Mouse (Mus musculus): ENCODE data around the gene E130309D02Rik. TPM values are rescaled to one million over a fixed set of nuclear protein-coding genes. Genes with fewer than 3 reads are reported as not detected.
A peak's percentile ranks its signal among the peaks of the same experiment; 100 is the strongest.

The E130309D02Rik gene
- polyA plus RNA-seq, 1 experiment from 2014 or later, result 50.0 TPM

DNA sequence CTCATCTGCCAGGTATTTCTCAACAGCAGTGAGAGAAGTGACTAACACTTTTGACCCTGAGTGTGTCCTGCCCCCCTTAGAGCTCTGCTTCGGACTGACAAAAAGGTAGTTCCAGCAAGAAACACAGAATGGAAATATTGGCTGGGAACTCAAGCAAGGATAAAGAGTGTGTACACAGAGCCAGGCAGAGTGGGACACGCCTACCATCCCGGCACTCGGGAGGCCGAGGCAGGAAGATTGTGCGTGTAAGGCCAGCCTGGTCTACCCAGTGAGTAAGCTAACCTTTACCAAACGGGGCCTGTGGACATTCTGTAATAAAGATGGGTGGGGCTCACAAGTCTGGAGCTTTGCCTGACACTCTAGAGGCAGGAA, 19.9 kb upstream of the E130309D02Rik start:
- Histone ChIP-seq H3K27me3 (peaks cover 14% of the 10 kb centered on the region; the same call in 1 of the 2 replicates), H3K4me1 (peaks cover 3% of the 10 kb centered on the region), H3K9ac (no peak overlapping the region), H3K4me2 (no peak overlapping the region), H3K36me3 (ENCODE audit: poor library complexity, severe bottlenecking) (no peaks in the 10 kb centered on the region), H3K4me3 (no peak overlapping the region), H3K9me3 (replicated peaks) (no peaks in the 10 kb centered on the region), H3K27ac (no peak overlapping the region)
- no peak for ATAC-seq
- WGBS, result 83% methylated on average over 7 of the region's 7 CpGs

DNA sequence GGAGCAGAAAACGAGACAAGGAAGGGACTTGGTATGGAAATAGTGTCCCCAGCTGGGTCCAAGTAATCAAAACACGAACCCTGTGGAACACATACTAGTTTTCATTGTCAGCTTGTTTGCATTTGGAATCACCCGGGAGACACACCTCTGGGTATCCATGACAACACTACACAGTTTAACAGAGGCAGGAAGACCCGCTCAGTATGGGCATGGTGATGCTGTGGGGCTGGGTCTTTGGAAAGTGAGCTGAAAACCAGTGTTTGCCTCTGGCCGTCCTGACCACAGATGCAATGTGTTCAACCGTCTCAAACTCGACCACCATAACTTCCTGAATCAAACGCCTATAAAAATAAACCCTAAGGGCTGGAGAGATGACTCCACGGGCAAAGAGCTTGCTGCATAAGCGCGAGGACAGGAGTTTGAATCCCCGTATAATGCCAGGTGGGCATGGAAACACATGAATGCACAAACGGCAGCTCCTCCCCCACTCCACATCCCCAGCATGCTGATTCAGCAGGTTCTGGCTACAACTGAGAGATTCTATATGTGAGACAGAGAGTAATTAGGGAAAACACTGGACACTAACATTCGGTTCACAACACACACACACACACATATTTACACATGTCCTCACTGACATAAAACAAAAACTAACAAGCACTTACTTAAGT, 19.4 kb upstream of the E130309D02Rik start:
- Histone ChIP-seq H3K27ac (no peak overlapping the region), H3K9me3 (replicated peaks) (no peaks in the 10 kb centered on the region), H3K36me3 (ENCODE audit: poor library complexity, severe bottlenecking) (no peaks in the 10 kb centered on the region), H3K27me3 (peaks cover 11% of the 10 kb centered on the region; the same call in 1 of the 2 replicates), H3K4me3 (no peak overlapping the region), H3K4me1 (peaks cover 9% of the 10 kb centered on the region), H3K4me2 (no peak overlapping the region), H3K9ac (no peak overlapping the region)
- ATAC-seq, result no peak
- 75% methylated on average over 14 of the region's 14 CpGs for WGBS

DNA sequence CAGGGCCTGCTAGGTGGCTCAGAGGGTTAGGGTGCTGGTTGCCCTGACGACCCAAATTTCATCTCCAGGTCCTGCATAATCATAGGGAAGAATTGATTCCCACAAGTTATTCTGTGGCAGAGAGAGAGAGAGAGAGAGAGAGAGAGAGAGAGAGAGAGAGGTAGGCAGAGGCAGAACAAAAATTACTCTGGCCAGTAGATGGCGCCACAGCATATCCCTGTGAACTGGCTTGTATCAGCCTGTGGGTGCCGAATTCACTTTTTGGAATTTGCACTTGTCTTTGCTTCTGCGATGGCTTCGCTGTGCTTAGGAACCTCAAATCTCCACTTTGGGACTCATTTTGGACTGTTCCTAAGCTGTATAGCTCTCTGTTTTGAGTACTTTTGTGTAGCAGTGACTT, 18.7 kb upstream of the E130309D02Rik start:
- Histone ChIP-seq H3K4me2 (no peak overlapping the region), H3K36me3 (ENCODE audit: poor library complexity, severe bottlenecking) (no peaks in the 10 kb centered on the region), H3K27ac (no peak overlapping the region), H3K4me1 (peaks cover 9% of the 10 kb centered on the region), H3K4me3 (no peak overlapping the region), H3K9me3 (replicated peaks) (no peaks in the 10 kb centered on the region), H3K27me3 (peaks cover 11% of the 10 kb centered on the region; the same call in 1 of the 2 replicates), H3K9ac (no peak overlapping the region)
- ATAC-seq, result no peak
- 14% methylated on average over 5 of the region's 5 CpGs for WGBS

DNA sequence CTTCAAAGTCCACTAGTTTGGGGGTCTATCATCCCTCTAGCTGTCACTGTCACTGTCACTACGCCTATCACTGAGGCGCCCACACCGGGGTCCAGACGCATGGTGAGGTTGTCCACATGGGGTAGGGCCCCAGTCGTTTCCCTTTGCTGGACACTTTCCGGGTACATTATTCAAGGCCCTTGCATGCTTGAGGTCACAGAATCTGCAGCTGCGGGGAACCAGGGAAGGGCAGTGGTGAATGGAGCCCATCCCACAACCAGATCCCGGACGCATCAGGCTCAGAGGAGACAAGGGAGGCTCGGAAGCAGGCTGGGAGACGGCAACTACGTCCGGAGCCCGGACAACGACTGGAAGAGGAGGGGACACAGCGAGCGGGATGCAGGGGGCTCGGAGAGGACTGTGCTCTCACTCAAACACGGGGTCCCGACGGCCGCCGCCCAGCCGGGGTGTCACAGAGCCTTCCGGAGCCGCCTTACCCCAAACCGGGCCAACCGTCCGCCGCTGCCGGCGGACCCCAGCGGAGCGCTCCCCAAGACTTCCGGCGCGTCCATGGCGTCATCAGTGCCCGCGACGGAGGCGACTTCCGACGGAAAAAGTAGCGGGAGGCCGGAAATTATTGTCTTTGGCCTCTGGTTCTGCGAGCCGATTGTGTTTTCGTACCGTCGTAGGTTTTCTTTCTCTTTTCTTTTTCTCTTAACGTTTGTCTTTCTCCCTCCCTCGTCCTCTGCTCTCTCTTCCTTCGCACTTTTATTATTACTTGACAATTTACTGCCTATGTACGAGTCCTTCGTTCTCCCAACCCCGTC, 13.7 kb upstream of the E130309D02Rik start, which contains the start of gene Zdhhc4:
Gene Zdhhc4, minus strand, starts transcription at position 567 of the 806 bp plus-strand sequence.
- 1% methylated on average over 56 of the region's 57 CpGs for WGBS
- peak within 1 kb of the TSS; percentile 93 for H3K9ac ChIP-seq
- no peaks in the 10 kb centered on the region for H3K27me3 ChIP-seq
- peaks cover 21% of the 10 kb centered on the region for H3K4me1 ChIP-seq
- H3K9me3 ChIP-seq (replicated peaks), result no peaks in the 10 kb centered on the region
- peak; percentile 87 for ATAC-seq
- peak within 1 kb of the TSS; percentile 86 for H3K4me3 ChIP-seq
- peaks cover 32% of the 10 kb centered on the region for H3K36me3 ChIP-seq (ENCODE audit: poor library complexity, severe bottlenecking)
- peak within 1 kb of the TSS; percentile 59 for H3K27ac ChIP-seq
- H3K4me2 ChIP-seq, result peak within 1 kb of the TSS; percentile 86

DNA sequence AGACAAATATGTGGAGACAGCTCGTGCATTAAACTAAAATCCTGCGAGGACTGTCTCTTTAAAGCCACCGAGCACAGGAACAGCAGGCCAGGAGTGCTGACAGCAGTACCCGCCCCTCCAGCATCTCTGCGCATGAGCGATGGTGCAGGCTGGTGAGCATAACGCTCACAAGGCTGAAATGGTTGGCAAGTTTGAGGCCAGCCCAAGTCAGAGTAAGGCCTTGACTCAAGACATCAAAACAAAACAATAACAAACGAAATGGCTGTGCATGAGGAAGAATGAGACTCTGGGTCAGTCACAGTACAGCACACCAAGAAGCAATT, 2.1 kb upstream of the E130309D02Rik start:
- Histone ChIP-seq H3K4me3 (no peak overlapping the region), H3K27me3 (no peaks in the 10 kb centered on the region), H3K27ac (no peak overlapping the region), H3K9ac (no peak overlapping the region), H3K36me3 (ENCODE audit: poor library complexity, severe bottlenecking) (peaks cover 74% of the 10 kb centered on the region), H3K9me3 (replicated peaks) (no peaks in the 10 kb centered on the region), H3K4me1 (peaks cover 18% of the 10 kb centered on the region), H3K4me2 (no peak overlapping the region)
- no peak for ATAC-seq
- WGBS, result 88% methylated on average over 8 of the region's 8 CpGs

DNA sequence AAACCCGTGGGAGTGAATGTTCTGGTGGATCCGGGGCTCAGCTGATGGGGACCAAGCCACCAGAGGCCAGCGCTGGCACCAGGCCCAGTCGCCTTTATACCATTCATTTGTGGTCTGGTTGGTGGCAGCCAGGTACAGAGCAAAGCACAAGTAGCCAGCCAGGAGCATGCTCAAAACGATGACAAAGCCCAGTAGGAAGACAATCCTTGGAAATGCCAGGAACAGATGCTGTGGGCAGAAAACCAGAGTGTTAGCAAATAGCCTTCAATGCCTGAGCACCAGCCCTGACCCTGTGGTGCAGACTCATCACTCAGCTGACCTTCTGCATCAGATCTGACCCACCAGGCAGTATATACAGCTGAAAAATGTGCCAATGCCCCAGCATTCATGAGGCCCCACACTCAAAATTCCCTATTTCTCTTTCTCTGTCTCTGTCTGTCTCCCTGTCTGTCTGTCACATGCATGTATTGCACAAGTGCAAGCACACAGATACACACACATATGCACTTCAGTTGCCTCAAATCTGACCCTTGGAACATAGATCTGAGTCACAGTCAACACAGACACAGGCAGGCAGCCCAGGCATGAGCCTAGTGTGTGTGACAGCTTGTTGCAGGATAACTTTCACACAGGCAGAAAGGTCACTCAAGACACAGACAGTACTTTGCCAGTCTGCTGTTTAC, 1.6 kb upstream of the E130309D02Rik start:
- Histone ChIP-seq H3K4me2 (no peak overlapping the region), H3K27ac (no peak overlapping the region), H3K27me3 (no peaks in the 10 kb centered on the region), H3K4me3 (no peak overlapping the region), H3K36me3 (ENCODE audit: poor library complexity, severe bottlenecking) (peaks cover 74% of the 10 kb centered on the region), H3K9me3 (replicated peaks) (no peaks in the 10 kb centered on the region), H3K4me1 (peaks cover 21% of the 10 kb centered on the region), H3K9ac (no peak overlapping the region)
- WGBS, result 87% methylated on average over 5 of the region's 5 CpGs
- ATAC-seq, result no peak

DNA sequence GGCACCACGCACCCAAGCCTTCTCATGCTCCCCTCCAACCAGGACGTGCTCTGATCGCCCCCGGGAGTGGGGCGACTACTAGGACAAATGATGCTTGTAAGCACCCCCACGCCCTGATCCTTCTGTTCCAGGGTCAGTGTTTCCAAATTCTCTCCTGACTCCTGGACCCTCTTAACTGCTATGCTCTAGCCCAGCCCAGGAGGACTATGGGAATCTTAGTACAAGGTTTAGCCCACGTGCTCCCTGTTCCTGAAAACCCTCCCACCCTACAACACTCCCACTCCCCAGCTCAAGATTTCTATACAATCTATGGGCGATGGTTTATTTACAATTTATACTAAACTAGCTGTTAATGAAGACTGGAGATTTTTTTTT, 341 bp upstream of the E130309D02Rik start:
- no peaks in the 10 kb centered on the region for H3K9me3 ChIP-seq (replicated peaks)
- no peak overlapping the region; the same call in 1 of the 2 replicates for H3K27ac ChIP-seq
- peak overlapping the region; percentile 91 for H3K4me2 ChIP-seq
- H3K4me1 ChIP-seq, result peaks cover 26% of the 10 kb centered on the region
- no peaks in the 10 kb centered on the region for H3K27me3 ChIP-seq
- 12% methylated on average over 8 of the region's 8 CpGs for WGBS
- H3K4me3 ChIP-seq, result peak overlapping the region; percentile 75
- ATAC-seq, result no peak
- H3K9ac ChIP-seq, result no peak overlapping the region
- H3K36me3 ChIP-seq (ENCODE audit: poor library complexity, severe bottlenecking), result peaks cover 75% of the 10 kb centered on the region

DNA sequence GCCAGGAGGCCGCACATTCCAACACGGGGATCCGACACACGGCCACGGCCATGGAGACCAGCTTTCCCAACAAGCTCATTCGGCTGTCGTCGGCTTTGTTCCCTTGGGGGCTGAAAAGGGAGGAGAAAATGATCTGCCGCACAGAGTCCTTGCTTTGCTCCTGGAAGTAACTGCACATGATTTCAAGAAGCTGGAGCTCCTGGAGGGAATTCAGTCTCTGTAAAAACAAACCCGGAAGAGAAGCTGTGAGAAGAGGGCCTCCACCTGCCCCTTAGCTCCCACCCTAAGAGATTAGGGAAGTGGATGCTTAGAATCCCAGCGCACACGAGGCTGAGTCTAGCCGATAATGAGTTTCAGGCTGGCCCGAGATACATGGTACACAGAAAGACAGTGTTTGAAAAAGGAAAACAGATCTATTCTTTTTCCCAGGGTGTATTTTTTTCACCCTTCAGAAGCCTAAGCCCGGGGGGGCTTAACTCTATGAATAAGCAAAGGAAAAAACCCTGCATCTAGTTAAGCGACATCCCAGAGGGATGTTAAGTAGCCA, 904 bp downstream of the E130309D02Rik start:
- H3K36me3 ChIP-seq (ENCODE audit: poor library complexity, severe bottlenecking), result peaks cover 75% of the 10 kb centered on the region
- ATAC-seq, result peak; percentile 16; the same call in 1 of the 2 replicates
- WGBS, result under 1% methylated on average over 16 of the region's 16 CpGs

DNA sequence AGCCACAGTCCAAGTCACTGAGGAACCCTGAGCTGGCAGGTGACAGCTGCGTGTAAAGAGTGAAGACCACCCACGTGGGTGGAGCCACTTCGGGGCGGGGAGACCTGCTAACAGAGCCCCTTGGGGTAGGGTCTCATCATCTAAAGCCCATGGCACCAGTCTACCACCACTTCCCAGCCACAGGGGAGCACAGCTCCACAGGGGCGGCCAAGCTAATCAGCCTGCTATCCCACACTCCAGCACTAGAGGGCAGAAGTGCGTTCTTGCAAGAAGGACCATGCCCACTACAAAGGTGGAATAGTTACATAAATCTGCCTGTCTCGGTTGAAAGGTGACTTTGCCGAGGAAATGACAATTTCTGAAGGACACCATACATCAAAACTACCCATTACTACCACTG, 3.3 kb downstream of the E130309D02Rik start:
- ATAC-seq, result no peak
- Histone ChIP-seq H3K36me3 (ENCODE audit: poor library complexity, severe bottlenecking) (peaks cover 77% of the 10 kb centered on the region), H3K4me1 (peaks cover 33% of the 10 kb centered on the region), H3K27me3 (no peaks in the 10 kb centered on the region), H3K4me3 (0 out of 2 replicates have a peak overlapping the region, but pooled peaks have one; percentile 7), H3K27ac (no peak overlapping the region), H3K4me2 (no peak overlapping the region), H3K9ac (no peak overlapping the region), H3K9me3 (replicated peaks) (no peaks in the 10 kb centered on the region)
- WGBS, result 73% methylated on average over 8 of the region's 8 CpGs

More for the DNA sequence above, 904 bp downstream of the E130309D02Rik start:
- Histone ChIP-seq H3K9me3 (replicated peaks) (no peaks in the 10 kb centered on the region), H3K4me1 (peaks cover 28% of the 10 kb centered on the region), H3K4me2 (peak overlapping the region; percentile 91), H3K27ac (peak overlapping the region; percentile 96), H3K27me3 (no peaks in the 10 kb centered on the region), H3K4me3 (peak overlapping the region; percentile 75), H3K9ac (peak overlapping the region; percentile 95)

DNA sequence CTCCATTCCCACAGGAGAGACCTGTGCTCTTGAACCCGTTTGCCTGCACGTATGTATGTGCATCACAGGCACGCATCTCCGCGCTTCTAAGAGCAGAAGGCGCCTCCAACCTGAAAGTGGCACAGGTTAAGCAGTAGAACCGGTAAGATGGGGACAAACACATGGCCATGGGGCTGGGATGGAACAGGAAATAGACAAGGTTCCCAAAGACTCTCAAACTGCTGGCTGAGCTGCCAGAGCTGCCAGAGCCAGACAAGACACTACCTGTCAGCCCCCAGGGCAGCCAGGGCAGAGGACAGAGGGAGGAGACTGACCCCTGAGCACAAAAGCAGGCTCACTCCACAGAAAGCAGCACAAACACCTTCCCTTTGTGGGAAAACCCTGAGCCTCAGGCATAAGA, 5.2 kb downstream of the E130309D02Rik start:
- Histone ChIP-seq H3K9ac (peak overlapping the region; percentile 21; the same call in 1 of the 2 replicates), H3K27me3 (no peaks in the 10 kb centered on the region), H3K27ac (no peak overlapping the region), H3K36me3 (ENCODE audit: poor library complexity, severe bottlenecking) (peaks cover 86% of the 10 kb centered on the region), H3K4me3 (no peak overlapping the region), H3K4me2 (no peak overlapping the region), H3K9me3 (replicated peaks) (no peaks in the 10 kb centered on the region), H3K4me1 (peaks cover 40% of the 10 kb centered on the region)
- ATAC-seq, result no peak
- 94% methylated on average over 7 of the region's 7 CpGs for WGBS

DNA sequence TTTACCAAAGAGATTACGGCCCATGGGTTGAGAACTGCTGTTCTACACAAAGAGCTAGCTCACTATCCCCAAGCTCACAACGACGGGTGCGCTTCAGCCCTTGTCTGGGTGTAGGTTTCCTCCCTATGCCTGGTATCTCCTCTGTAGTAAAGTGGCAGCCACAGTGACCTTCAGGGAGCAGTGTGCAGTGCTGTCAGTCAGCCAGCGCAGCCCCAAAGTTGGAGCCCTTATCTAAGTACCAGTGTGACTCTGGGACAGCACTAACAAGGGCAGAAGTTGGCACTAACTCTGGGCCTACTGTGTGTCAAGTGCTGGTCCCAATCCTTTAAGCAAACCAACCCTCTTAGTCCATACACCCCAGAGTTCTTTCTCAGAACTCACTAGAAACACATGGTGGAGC, 6.3 kb downstream of the E130309D02Rik start:
- H3K4me2 ChIP-seq, result no peak overlapping the region
- H3K4me3 ChIP-seq, result no peak overlapping the region
- peaks cover 95% of the 10 kb centered on the region for H3K36me3 ChIP-seq (ENCODE audit: poor library complexity, severe bottlenecking)
- peaks cover 37% of the 10 kb centered on the region for H3K4me1 ChIP-seq
- no peak overlapping the region for H3K9ac ChIP-seq
- no peak overlapping the region for H3K27ac ChIP-seq
- no peak for ATAC-seq
- no peaks in the 10 kb centered on the region for H3K27me3 ChIP-seq
- H3K9me3 ChIP-seq (replicated peaks), result no peaks in the 10 kb centered on the region
- 94% methylated on average over 5 of the region's 5 CpGs for WGBS

DNA sequence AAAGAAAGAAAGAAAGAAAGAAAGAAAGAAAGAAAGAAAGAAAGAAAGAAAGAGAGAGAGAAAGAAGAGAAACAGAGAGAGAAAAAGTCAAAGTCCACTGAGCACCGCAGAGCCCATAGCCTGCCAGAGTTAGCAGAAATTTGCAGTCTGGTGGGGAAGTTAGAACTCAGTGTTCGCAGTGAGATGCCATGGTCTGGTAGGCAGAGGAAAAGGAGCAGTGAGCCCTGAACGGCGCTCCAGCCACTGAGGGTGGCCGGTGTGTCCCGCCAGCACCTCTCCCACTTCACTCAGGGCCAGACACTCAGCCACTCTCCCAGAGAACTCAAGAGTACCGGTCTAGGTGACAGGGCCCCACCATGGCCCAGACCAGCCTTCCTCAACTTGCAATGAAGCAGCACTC, 10.9 kb downstream of the E130309D02Rik start:
- Histone ChIP-seq H3K27me3 (no peaks in the 10 kb centered on the region), H3K4me3 (no peak overlapping the region), H3K4me1 (peaks cover 15% of the 10 kb centered on the region; the same call in 1 of the 2 replicates), H3K9ac (no peak overlapping the region), H3K4me2 (no peak overlapping the region), H3K27ac (no peak overlapping the region), H3K36me3 (ENCODE audit: poor library complexity, severe bottlenecking) (peaks cover 98% of the 10 kb centered on the region), H3K9me3 (replicated peaks) (no peaks in the 10 kb centered on the region)
- WGBS, result 98% methylated on average over 5 of the region's 7 CpGs
- no peak for ATAC-seq
